Mouse (Mus musculus) ES-Bruce4 (cell line): ENCODE results near the gene Frmd3.

Experiments
- CTCF ChIP-seq: IDR thresholded peaks from one replicate; pipeline ENCODE4 v1.8.1; 2011; ENCODE audit warnings: low read depth, low read length
- EP300 ChIP-seq: IDR thresholded peaks from 2 replicates; pipeline ENCODE4 v1.6.1; 2011; ENCODE audit warnings: low read depth, low read length; ENCODE audit not compliant: insufficient read depth

DNA sequence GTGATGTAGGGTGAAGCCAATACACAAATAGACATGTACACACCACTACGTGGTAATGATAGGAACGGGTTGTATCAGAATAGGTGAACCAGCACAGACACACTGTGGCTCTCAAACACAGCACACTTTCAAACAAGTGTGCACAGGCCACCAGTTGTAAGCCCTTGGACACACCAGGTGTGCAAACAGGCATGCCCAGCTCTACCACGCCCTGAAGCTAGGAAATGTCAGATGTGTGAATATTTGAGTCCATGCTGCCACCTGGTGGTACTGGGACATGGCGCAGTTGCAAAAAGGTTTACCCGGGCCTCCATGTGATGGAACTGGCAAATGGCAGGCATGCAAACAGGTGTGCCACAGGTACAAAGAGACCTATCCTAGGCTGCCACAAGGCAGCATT, 218.2 kb downstream of the Frmd3 start:
- TF ChIP-seq CTCF (peak; percentile 82), EP300 (no peak)
